Mouse (Mus musculus) heart, embryonic 14.5 days (tissue): ENCODE results near the gene A230072I06Rik. TPM values are rescaled to one million over a fixed set of nuclear protein-coding genes. Genes with fewer than 3 reads are reported as not detected.

Experiments
- ATAC-seq: fragments of 200-750 bp; cut with Nextera tagmentation; 2 replicates; pipeline ENCODE4 v1.8.0; 2017; ENCODE audit warnings: low read depth, moderate TSS enrichment; ENCODE audit not compliant: insufficient number of reproducible peaks, insufficient read depth, low FRiP score
- H3K27ac ChIP-seq, 2 experiments: fragments of 200-500 bp in 1 of 2; fragments of 300-500 bp in 1 of 2; sonication (generic) in 1 of 2; replicated peaks in 1 of 2; 2 replicates each; pipeline ENCODE4 v1.5.1; 2012 to 2014; ENCODE audit warnings: low read depth in 2 of 2, low read length in 2 of 2, control low read depth in 1 of 2, mild to moderate bottlenecking in 1 of 2, mixed read lengths in 1 of 2; ENCODE audit not compliant: control insufficient read depth in 1 of 2, insufficient read depth in 1 of 2
- H3K27me3 ChIP-seq: fragments of 300-500 bp; sonication (generic); 2 replicates; pipeline ENCODE4 v1.6.1; 2014; ENCODE audit warnings: mild to moderate bottlenecking, low read length, control low read depth; ENCODE audit not compliant: control insufficient read depth, insufficient read depth
- H3K36me3 ChIP-seq: fragments of 300-500 bp; sonication (generic); 2 replicates; pipeline ENCODE4 v1.6.1; 2014; ENCODE audit warnings: mild to moderate bottlenecking, control low read depth, low read length, mixed read lengths; ENCODE audit not compliant: control insufficient read depth, insufficient read depth
- H3K4me1 ChIP-seq, 2 experiments: fragments of 200-500 bp in 1 of 2; fragments of 300-500 bp in 1 of 2; sonication (generic) in 1 of 2; 2 replicates each; pipeline ENCODE4 v1.6.1; 2012 to 2014; ENCODE audit warnings: low read length in 2 of 2, control low read depth in 1 of 2, mixed read lengths in 1 of 2; ENCODE audit not compliant: control insufficient read depth in 2 of 2, insufficient read depth in 2 of 2
- H3K4me2 ChIP-seq: fragments of 300-500 bp; sonication (generic); 2 replicates; pipeline ENCODE4 v1.6.1; 2014; ENCODE audit warnings: mild to moderate bottlenecking, low read length
- H3K4me3 ChIP-seq, 2 experiments: fragments of 200-500 bp in 1 of 2; fragments of 300-500 bp in 1 of 2; sonication (generic) in 1 of 2; 2 replicates each; pipeline ENCODE4 v1.5.1; 2012 to 2014; ENCODE audit warnings: low read length in 2 of 2, mild to moderate bottlenecking in 2 of 2, control low read depth in 1 of 2, low read depth in 1 of 2, moderate library complexity in 1 of 2; ENCODE audit not compliant: control insufficient read depth in 1 of 2, insufficient read depth in 1 of 2
- H3K9ac ChIP-seq: fragments of 300-500 bp; sonication (generic); 2 replicates; pipeline ENCODE4 v1.6.1; 2014; ENCODE audit warnings: mild to moderate bottlenecking, low read length
- H3K9me3 ChIP-seq: fragments of 300-500 bp; sonication (generic); 2 replicates; pipeline ENCODE4 v1.6.1; 2016; ENCODE audit warnings: low read length, control low read depth; ENCODE audit not compliant: control insufficient read depth
- WGBS: fragments of 180-500 bp; shearing (Covaris S2); extraction: QIAGEN DNeasy Blood & Tissue Kit; methylation state at CpG from one replicate; pipeline ENCODE4 v1.1.7; 2014; 5-methylcytosine and 5-hydroxymethylcytosine counted together
- polyA plus RNA-seq: library from polyadenylated mRNA; unstranded; fragments of >200 nt; fragmentation: Nextera tagmentation; extraction: Ambion mirVana; gene quantifications from 2 replicates; pipeline ENCODE4 v1.2.1, GENCODE M21; 2014

The A230072I06Rik gene
- polyA plus RNA-seq: not detected in 2 replicates

DNA sequence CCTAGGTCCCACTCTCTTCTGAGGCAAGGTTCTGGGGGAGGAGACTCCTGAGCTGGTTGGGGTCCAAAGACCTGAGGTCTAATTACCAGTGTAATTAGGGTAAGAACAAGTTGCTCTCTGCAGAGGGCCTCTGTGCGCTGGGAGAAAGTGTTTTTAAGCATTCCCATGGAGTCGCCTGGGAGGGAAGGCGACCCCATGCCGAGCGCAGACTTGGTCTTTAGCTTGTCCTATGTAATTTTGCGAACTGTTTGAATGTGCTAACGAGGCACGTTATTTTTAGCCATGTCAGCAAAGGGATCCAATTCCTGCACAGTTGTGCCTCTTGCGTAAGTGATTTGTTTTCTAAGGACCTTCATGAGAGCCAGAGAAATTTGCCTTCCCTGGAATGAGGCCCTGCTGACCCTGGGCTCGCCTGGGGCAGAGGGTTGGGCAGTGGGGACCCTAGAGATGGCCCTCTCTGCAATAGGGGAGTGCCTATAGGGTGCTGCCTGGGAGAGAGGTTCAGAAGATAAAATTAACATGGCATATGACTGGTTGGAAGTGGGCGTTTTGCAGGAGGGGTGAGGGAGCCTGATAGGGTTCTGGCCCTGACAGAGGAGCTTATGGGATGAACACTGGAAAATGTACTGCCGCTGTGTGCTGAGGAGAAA, at the start of gene A230072I06Rik:
A230072I06Rik (plus strand) TSS at position 157 of the 650 bp plus-strand sequence.
- H3K27me3 ChIP-seq: no peaks in the 10 kb centered on the region
- peaks cover 19 to 20% of the 10 kb centered on the region in 2 experiments for H3K4me1 ChIP-seq
- no peaks in the 10 kb centered on the region for H3K36me3 ChIP-seq
- no peak within 1 kb of the TSS for H3K9ac ChIP-seq
- peak within 1 kb of the TSS; percentile 36 for H3K4me2 ChIP-seq
- 29% methylated on average over 12 of the region's 12 CpGs for WGBS
- no peak for ATAC-seq
- H3K4me3 ChIP-seq: no peak within 1 kb of the TSS
- no peaks in the 10 kb centered on the region for H3K9me3 ChIP-seq
- H3K27ac ChIP-seq: peak within 1 kb of the TSS; percentile 35 to 38; a peak in 1 of 4 replicates

DNA sequence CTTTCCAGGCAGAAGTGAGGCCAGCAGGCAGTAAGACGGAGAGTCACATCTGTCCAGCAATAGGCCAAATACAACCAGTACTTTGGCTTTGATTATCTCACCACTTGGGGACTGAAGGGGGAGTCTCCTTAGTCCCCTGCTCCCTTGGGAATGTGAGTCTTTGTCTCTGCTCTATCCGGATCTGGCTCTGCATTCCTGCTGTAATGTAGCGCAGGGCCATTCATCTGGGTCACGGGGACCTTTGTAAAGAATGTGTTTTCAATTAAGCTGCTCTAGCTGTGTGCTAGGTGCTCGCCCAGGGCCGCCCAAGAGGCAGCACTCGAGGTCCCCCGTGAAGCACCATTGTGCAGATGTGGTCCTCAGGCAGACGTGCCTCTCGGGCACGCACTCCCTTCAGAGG, 44.6 kb upstream of the A230072I06Rik start:
- Histone ChIP-seq H3K4me2 (no peak overlapping the region), H3K27me3 (no peaks in the 10 kb centered on the region), H3K4me3 (no peak overlapping the region), H3K9ac (no peak overlapping the region), H3K4me1 (no peaks in the 10 kb centered on the region; a peak in 1 of 4 replicates), H3K27ac (no peak overlapping the region), H3K9me3 (no peaks in the 10 kb centered on the region), H3K36me3 (no peaks in the 10 kb centered on the region)
- ATAC-seq: no peak; the same call in 1 of the 2 replicates
- 42% methylated on average over 11 of the region's 11 CpGs for WGBS

DNA sequence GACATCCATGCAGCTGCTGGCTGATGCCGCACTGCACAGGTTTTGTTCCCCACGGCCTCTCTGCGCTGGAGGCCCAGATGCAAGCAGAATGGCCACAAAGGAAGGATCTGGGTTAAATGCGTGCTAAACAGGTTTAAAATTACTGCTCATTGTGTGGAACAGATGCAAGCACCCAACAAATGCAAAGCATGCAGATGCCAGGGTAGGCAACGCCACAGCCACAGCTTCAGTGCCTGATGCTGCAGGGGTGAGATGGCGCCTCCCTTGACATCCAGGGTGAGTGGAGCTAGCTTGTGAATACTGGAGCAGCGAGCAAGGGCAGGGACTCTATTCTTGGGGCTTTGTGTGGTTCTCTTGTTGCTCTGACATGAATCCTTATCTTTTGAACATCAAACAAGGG, 39.8 kb upstream of the A230072I06Rik start:
- no peak for ATAC-seq
- H3K9ac ChIP-seq: no peak overlapping the region
- H3K4me3 ChIP-seq: no peak overlapping the region
- 82% methylated on average over 7 of the region's 7 CpGs for WGBS
- H3K4me1 ChIP-seq: no peaks in the 10 kb centered on the region; a peak in 1 of 4 replicates
- no peak overlapping the region for H3K27ac ChIP-seq
- H3K4me2 ChIP-seq: no peak overlapping the region
- no peaks in the 10 kb centered on the region for H3K9me3 ChIP-seq
- no peaks in the 10 kb centered on the region for H3K36me3 ChIP-seq
- no peaks in the 10 kb centered on the region for H3K27me3 ChIP-seq

DNA sequence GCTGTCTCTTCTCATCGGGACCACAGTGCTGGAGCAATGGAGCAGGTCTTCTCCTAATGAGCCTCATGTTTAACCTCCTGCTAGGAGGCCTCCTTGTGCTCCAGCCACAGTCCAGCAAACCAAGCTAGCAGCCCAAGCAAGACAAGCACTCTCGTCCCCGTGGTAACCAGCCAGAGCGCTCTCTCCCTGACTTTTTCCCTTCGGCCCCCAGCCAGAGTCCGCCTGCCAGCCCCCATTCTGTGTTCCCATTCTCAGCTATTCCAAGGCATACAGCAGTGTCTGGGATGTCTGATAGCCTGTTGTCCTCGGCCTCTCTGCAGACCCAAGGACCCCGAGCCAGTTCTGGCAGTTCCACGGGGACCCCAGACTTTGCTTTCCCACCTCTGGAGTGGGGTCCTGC, 38.5 kb upstream of the A230072I06Rik start:
- no peaks in the 10 kb centered on the region for H3K9me3 ChIP-seq
- H3K27me3 ChIP-seq: no peaks in the 10 kb centered on the region
- H3K9ac ChIP-seq: no peak overlapping the region
- WGBS: 56% methylated on average over 9 of the region's 9 CpGs
- H3K36me3 ChIP-seq: no peaks in the 10 kb centered on the region
- H3K4me1 ChIP-seq: no peaks in the 10 kb centered on the region
- no peak for ATAC-seq
- no peak overlapping the region for H3K27ac ChIP-seq
- no peak overlapping the region for H3K4me3 ChIP-seq
- no peak overlapping the region for H3K4me2 ChIP-seq

DNA sequence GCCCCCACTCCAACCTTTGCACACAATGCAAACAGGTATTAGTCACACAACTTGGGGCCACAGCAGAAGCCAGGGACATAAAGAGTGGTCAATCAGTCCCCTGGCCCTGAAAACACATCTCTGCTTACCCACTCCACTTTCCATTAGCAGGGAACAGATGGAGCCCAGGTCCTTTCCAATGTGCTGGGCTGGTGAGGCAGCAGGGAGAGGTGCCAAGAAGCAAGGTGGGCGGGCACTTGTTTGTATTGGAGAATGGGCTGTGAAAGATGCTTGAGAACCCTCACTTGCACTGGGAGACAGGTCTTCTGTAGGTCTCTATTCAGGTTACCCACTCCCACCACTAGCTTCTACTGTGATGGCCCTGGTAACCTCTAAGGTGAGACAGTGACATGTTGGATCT, 34.9 kb upstream of the A230072I06Rik start:
- no peaks in the 10 kb centered on the region for H3K9me3 ChIP-seq
- no peaks in the 10 kb centered on the region for H3K4me1 ChIP-seq

DNA sequence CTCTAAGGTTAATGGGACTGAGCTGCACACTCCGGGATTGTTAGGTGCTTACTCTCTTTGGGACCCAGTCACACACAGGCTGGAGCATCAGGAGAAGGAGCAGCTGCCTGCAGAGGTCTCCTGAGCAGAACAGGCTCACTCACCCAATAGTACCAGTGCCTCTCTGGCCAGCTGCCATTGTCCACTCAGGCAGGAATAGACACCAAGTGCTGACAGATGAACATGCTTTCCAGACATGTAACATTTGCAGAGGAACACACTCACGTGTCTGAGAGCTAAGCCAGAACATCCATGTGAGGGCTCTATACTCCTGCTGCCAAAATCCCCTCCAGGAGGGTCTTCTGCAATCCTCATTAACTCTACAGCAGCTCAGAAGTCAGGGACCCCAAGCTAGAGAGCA, 18.7 kb upstream of the A230072I06Rik start:
- peak overlapping the region in 1 of 2 experiments; percentile 28; a peak in 1 of 4 replicates for H3K27ac ChIP-seq
- H3K4me1 ChIP-seq: peaks cover 7 to 13% of the 10 kb centered on the region in 2 experiments; a peak in 3 of 4 replicates
- no peak overlapping the region for H3K9ac ChIP-seq
- H3K27me3 ChIP-seq: peaks cover 7% of the 10 kb centered on the region; the same call in 1 of the 2 replicates
- no peak overlapping the region for H3K4me3 ChIP-seq
- no peaks in the 10 kb centered on the region for H3K36me3 ChIP-seq
- 32% methylated on average over 2 of the region's 2 CpGs for WGBS
- ATAC-seq: peak; percentile 55; the same call in 1 of the 2 replicates
- no peaks in the 10 kb centered on the region for H3K9me3 ChIP-seq
- no peak overlapping the region for H3K4me2 ChIP-seq

More for the DNA sequence above, 34.9 kb upstream of the A230072I06Rik start:
- Histone ChIP-seq H3K27me3 (no peaks in the 10 kb centered on the region; the same call in 1 of the 2 replicates), H3K36me3 (no peaks in the 10 kb centered on the region), H3K4me3 (no peak overlapping the region), H3K9ac (no peak overlapping the region), H3K4me2 (no peak overlapping the region), H3K27ac (no peak overlapping the region)
- 68% methylated on average over 1 of the region's 1 CpGs for WGBS
- ATAC-seq: no peak

DNA sequence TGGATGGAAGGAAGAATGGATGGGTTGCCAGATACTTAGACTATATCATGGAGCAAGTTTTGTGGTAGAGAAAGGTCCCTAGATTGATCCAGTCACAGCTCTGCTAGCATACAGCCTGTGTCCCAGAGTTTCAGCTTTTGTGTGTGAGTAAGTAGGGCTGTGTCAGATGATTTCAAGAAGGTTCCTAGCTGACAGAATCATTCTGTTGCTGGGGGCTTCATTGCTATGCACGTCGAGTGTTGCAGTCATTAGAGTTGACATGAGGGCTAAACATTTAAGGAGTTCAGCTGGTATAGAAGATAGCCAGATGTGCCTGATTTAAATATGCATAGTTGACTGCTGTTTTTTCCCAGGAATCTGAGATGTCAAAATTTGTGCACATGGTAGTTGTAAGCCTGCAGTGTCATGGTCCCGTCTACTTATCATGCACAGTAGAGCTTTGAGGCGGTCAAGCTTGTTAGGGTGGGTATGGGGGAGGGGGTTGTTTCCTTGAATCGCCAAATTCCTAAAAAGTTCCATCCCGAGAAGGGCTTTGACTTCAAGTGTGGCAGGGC, 18.1 kb upstream of the A230072I06Rik start:
- H3K36me3 ChIP-seq: no peaks in the 10 kb centered on the region
- H3K4me3 ChIP-seq: no peak overlapping the region
- ATAC-seq: no peak
- WGBS: 68% methylated on average over 6 of the region's 6 CpGs
- H3K27me3 ChIP-seq: peaks cover 7% of the 10 kb centered on the region; the same call in 1 of the 2 replicates
- H3K4me2 ChIP-seq: no peak overlapping the region
- no peak overlapping the region for H3K9ac ChIP-seq
- H3K27ac ChIP-seq: no peak overlapping the region
- no peaks in the 10 kb centered on the region for H3K9me3 ChIP-seq
- H3K4me1 ChIP-seq: peaks cover 7 to 13% of the 10 kb centered on the region in 2 experiments; a peak in 3 of 4 replicates
